Mouse (Mus musculus): Measurements from ENCODE around the gene Oit3. TPM values are rescaled to one million over a fixed set of nuclear protein-coding genes. Genes with fewer than 3 reads are reported as not detected.
"Not testable (repeated sequence)": the region's sequence is repeated elsewhere in the genome, so short reads cannot be mapped to it uniquely, and the experiment has no call there.

Gene Oit3
- total RNA-seq, 2 experiments from 2014 or later: 0.79 to 0.99 TPM

GRCm38 (mm10) chr10:59429448-59430135 is 12.0 kb downstream of the Oit3 start:
- no peak for DNase-seq

GRCm38 (mm10) chr10:59426371-59426770 is 15.2 kb downstream of the Oit3 start:
- DNase-seq: no peak

DNA sequence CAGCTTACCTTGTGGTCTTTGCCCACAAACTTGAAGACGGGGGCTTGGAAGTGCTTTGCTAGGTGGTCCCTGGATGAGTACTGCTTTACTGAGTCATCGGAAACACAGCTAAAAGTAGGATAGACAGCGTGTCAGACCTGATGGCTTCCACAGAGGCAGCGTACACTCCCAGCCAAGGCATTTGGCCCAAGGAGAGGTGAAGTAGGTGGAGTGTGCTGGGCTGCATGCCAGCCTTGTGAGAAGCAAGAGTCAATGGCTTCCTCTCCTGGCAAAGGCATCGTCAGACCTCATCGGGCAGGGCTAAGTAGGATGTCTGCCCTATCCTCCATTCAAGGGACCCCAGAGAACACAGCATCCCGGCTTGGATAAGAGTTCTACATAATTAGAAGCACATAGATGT is 16.2 kb downstream of the Oit3 start:
- DNase-seq: peak; percentile 78

GRCm38 (mm10) chr10:59424453-59424852 is 17.1 kb downstream of the Oit3 start:
- DNase-seq: no peak

GRCm38 (mm10) chr10:59419516-59419915 is 22.1 kb downstream of the Oit3 start:
- DNase-seq: no peak

- no peak for DNase-seq
Observed at GRCm38 (mm10) chr10:59416623-59417022, 25.0 kb downstream of the Oit3 start.

DNA sequence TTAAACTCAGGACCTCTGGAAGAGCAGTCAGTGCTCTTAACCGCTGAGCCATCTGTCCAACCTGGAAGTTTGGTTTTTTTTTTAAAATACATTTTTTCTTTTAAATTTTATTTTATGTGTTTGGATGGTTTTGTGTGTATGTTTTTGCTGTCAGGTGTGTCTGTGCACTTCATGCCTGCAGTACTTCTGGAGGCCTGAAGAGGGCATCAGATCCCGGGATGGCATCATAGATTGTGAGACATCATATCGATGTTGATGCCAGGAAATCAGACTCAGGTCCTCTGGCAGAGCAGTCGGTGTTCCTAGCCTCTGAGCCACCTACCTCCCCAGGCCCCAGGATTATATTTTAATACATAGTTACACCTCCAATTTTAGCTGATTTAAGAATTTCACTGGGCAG is 27.9 kb downstream of the Oit3 start:
- no peak for DNase-seq

DNA sequence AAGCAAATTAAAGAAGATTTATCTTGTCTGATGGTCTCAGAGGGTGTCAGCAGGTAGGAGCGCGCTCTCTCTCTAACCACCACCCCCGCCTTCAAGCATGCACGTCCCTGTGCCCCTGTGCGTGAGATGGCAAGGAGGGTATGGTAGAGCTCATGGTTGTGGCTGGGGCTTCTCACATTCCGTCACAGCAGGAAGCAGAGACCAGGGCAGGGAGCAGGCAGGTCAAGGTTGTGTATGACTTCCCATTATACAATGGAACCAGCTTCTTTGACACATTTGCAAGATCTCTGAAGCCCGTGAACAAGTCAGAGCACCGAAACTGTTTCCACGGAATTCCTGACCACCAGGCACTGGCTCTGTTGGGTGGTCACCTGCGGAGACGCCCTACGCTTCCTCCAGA is 31.3 kb downstream of the Oit3 start:
- DNase-seq: no peak

DNA sequence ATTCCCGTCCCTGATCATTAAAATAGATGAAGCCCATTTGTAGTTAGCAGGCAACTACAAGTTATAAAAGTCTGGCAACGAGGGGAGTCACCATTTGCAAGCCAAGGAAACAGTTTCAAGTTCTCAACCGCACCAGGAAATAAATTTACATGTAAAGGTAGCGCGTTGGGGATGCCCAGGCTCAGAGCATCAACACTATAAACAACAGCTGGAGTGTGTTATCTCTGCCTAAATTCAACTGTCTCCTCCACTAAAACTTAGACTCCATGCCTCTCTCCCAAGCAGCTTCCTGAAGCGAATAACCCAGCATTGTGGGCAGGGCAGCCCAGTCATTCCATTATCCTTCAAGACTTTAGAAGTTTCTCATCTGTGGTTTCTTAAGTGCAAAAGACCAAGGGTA is 33.1 kb downstream of the Oit3 start:
- DNase-seq: no peak

DNA sequence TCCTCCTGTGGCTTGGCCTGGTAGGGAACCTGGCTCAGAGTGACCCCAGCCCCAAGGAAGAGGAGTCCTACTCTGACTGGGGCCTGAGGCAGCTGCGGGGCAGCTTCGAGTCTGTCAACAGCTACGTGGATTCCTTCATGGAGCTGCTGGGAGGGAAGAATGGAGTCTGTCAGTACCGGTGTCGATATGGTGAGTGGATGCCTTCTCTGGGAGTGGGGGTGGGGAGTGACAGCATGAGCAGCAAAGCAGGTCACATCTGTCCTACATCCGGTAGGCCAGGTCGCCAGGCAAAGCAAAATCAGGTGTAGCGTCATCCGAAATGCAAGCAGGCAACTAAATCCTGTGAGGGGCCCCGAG is 37.8 kb downstream of the Oit3 start:
- DNase-seq: no peak

DNA sequence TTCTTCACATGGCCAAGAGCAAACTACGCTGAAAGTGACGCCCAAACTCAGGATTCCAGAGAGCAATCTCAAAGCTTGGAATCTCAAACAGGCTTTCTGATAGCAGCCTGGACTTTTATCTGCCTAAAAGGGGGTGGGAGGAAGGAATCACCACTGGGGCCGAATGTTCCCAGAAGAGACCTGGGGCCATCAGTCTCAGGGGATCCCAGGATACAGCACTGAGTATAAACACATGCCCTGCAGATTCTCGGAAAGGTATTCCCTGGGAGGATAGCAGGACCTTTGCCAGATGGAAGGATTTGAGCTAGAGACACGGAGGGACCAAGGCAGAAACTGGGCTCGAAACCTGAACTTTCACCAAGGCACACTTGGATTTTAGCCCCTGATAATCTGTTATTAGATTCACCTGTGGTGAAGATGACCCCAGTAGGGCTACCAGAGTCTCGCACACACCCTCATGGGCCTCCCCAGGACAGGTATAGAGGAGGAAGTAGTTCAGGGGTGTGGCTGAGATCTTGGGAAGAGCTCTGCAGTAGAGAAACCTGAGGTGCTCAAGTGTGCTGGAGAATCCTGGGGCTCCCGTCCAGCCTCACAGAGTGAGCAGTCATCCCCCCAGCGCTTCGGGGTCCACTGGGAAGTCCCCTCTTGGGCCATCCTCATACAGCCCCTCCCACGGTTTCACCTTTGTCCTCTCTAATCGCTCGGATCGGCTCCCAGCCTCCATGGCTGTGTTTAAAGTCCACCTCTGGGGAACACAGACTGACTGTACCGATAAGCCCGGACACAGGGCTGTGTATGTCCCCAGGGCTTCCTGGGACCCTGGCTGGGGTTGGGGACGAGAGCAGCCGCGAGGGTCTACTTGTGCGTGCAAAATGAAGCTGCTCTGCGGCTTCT is 38.4 kb downstream of the Oit3 start, which contains the start of gene Pla2g12b:
Pla2g12b (plus strand) TSS at position 762 of the 894 bp plus-strand sequence.
- no peak for DNase-seq

GRCm38 (mm10) chr10:59395461-59395860 is 46.1 kb downstream of the Oit3 start, which contains the start of gene Gm10273:
Gene Gm10273 (plus strand): TSS chr10:59395632.
- not testable (repeated sequence) for DNase-seq

DNA sequence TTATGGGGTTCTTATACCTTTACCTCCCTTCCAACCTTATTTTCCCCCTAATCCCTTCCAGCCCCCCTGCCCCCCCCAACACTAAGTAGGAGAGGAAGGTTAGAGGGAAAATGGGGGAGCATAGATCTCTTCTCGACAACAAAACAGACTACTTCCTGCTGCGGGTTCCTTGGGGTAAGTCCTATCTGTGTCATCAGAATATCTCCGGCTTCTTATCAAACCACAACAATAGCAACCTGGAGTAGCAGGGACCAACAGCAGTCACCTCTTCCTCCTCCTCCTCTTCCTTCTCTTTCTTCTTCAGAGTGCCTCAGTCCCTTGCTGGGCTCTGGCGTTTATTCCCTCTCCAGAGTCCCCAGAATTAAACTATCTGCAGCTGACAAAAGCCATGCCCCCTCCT is 49.7 kb downstream of the Oit3 start:
- DNase-seq: no peak

DNA sequence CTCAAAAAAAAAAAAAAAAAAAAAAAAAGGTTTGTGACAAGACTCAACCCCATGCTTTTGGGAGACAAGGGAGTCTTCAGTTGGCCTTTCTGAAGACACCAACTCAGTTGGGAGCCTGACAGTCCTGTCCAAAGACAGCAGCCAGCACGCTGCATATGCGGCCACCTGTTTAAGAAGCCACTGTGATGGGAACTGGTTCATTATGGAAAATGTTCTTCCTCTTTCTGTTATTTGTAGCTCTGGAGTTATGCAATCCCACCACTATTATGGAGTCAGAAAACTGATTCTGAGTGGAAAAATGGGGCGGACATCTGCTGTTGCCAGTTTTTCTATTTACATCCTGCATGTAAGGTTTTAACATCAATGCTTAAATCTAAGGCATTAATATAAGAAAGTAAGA is 51.9 kb downstream of the Oit3 start:
- DNase-seq: no peak

- DNase-seq: no peak
Observed at GRCm38 (mm10) chr10:59386951-59387350, 54.6 kb downstream of the Oit3 start.

DNA sequence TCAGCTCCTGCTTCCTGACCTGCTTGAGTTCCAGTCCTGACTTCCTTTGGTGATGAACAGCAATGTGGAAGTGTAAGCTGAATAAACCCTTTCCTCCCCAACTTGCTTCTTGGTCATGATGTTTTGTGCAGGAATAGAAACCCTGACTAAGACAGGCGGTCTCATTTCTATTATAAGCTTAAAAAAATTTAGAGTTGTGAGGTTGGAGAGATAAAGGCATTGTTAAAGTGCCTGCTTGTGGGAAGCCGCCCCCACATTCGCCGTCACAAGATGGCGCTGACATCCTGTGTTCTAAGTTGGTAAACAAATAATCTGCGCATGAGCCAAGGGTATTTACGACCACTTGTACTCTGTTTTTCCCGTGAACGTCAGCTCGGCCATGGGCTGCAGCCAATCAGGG is 60.0 kb downstream of the Oit3 start:
- not testable (repeated sequence) for DNase-seq

- no peak for DNase-seq
Observed at GRCm38 (mm10) chr10:59380411-59380821, 61.2 kb downstream of the Oit3 start.

DNA sequence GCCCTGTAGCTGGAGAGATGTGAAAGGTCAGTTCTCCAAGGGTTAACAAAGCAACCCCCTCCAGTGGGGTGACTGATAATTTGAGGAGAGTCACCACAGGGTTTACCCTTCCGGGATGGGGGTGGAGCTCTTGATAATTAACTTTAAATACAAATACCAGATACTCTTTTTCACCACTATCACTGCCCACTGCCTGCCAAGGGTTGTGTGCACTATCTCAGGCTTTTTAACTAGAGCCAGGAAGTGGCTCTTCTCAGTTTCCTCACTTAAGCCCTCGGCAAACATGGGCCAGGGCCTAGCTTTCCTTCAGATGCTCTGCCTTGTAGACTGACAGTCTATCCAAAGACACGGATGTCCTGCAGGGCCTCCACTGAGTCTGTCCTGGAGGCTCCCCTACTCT is 61.7 kb downstream of the Oit3 start:
- no peak for DNase-seq

DNA sequence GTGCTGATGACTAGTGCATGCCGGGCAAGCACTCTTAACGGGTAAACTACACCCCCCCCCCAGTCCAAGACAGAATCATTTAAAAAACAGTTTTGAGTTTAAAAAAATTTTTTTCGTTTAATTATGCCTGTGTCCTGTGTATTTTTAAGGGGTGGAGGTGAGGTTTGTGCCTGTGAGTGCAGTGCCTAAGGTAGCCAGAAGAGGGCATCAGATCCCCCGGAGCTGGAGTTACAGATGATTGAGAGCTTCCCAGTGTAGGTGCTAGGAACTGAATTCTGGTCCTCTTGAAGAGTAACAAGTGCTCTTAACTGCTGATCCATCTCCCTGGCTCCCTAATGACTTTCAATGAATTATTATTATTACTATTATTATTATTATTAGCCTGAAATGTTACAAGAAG is 62.9 kb downstream of the Oit3 start:
- DNase-seq: no peak

DNA sequence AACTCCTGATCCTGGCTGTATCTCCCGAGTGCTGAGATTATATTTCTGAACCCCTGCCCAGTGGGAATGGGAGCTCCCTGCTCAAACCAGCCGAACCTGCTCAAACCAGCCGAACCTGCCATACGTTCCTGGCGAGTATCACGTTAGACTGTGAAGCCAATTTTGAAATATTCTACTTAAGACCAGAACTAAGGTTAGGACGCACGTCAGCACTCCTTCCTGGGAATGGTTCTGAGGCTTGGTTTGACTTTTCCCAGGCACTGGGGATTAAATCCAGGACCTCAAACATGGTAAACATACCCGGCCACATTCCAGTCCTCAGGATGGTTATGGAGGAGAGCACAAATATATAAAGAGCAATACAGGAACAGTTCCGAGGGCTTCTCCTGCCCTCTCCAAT is 63.7 kb downstream of the Oit3 start:
- no peak for DNase-seq
